Mouse (Mus musculus): ENCODE measurements around the gene E430018J23Rik.
"Not testable (repeated sequence)": the region's sequence is repeated elsewhere in the genome, so short reads cannot be mapped to it uniquely, and the experiment has no call there.

Gene E430018J23Rik

GRCm38 (mm10) chr7:127378310-127378921 lies 15.0 kb downstream of the E430018J23Rik start:
- DNase-seq (ENCODE audit: low read depth, low spot score): no peak

DNA sequence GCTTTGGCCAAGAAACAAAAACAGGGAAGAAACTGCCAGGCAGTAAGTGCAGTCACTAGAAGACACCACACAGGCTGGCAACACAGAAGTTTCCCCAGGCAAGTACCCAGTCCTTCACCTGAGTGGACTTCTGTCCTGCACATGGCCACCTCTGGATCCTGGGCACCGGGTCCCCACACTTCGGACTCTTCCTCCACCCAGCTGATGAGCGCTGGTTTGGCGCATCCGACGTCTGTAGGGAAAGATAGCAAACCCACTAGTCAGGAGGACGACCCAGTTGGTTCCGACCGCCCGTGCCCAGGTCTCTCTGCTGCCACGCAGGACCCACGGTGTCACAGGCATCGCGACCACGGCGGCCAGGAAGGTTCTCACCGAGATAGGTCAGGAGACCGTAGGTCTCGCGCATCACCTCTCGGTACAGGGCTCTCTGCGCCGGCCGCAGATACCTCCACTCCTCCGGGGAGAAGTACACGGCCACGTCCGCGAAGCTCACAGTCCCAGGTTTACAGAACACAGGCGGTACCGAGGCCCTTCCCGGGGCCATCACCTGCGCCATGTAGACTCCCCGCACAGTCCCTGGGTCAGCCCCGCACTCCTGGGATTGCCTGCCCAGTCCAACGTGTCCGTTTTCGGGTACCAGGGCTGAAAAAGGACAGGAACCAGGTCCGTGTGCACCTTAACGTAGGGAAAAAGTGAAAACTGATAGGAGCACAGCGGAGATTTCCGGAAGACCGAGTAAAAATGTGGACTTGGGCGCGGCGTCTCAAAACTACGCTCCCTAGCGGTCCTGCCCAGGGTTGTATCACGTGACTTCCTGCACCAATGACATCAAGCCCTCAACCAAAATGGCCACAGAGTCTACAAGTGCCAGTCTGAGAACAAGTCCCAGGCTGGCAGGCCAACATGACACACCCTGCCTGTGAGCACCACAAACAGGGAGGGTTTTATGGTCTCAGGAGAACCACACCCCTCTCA lies 17.9 kb downstream of the E430018J23Rik start, which contains the start of gene Zfp747:
Gene Zfp747 (minus strand): TSS at position 780 of the 975 bp plus-strand sequence.
- DNase-seq (ENCODE audit: low read depth, low spot score): peak; percentile 80

GRCm38 (mm10) chr7:127371870-127372269 lies 21.6 kb downstream of the E430018J23Rik start:
- not testable (repeated sequence) for DNase-seq (ENCODE audit: low read depth, low spot score)

- DNase-seq (ENCODE audit: low read depth, low spot score): no peak
Measured at GRCm38 (mm10) chr7:127371213-127371612, 22.2 kb downstream of the E430018J23Rik start.

- DNase-seq (ENCODE audit: low read depth, low spot score): no peak
Measured at GRCm38 (mm10) chr7:127366249-127366648, 27.2 kb downstream of the E430018J23Rik start.

DNA sequence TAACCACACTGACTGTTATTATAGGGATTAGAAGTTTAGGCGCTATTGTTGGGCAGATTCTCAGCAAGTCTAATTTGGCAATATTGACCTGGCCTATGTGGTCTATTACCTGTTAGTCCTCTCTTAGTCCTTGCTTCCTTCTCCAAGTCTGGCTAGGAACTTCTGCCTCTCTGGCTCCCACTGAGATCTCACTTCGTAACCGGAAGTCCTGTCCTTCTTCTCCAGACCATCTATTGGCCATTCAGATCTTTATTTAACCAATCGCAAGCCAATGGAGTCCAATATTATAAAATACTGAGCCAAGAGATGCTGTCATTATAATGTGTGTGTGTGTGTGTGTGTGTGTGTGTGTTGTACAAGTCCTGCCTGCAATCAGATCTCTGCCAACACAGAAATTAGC lies 29.3 kb downstream of the E430018J23Rik start:
- no peak for DNase-seq (ENCODE audit: low read depth, low spot score)

- no peak for DNase-seq (ENCODE audit: low read depth, low spot score)
Measured at GRCm38 (mm10) chr7:127363475-127363921, 29.9 kb downstream of the E430018J23Rik start.

- DNase-seq (ENCODE audit: low read depth, low spot score): not testable (repeated sequence)
Measured at GRCm38 (mm10) chr7:127362418-127362817, 31.0 kb downstream of the E430018J23Rik start.

- DNase-seq (ENCODE audit: low read depth, low spot score): no peak
Measured at GRCm38 (mm10) chr7:127361449-127361848, 32.0 kb downstream of the E430018J23Rik start.

GRCm38 (mm10) chr7:127360265-127360664 lies 33.2 kb downstream of the E430018J23Rik start:
- DNase-seq (ENCODE audit: low read depth, low spot score): no peak

DNA sequence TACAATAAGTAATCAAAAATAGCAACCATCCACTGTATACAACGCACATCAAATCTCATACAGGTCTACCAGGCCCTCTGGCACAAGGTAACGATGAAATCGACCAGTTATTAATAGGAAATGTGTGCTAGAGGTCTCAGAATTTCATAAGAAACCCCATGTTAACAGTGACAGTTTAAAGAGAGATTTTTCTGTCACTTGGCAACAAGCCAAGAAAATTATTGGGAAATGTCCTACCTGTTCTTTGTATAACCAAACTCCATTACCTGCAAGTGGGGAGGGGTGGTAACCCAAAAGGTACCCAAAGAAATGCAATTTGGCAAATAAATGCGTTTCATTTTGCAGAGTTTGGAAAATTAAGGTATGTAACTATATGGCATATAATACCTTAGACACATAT lies 35.0 kb downstream of the E430018J23Rik start:
- no peak for DNase-seq (ENCODE audit: low read depth, low spot score)

GRCm38 (mm10) chr7:127357871-127358270 lies 35.6 kb downstream of the E430018J23Rik start:
- no peak for DNase-seq (ENCODE audit: low read depth, low spot score)

- no peak for DNase-seq (ENCODE audit: low read depth, low spot score)
Measured at GRCm38 (mm10) chr7:127355796-127356195, 37.6 kb downstream of the E430018J23Rik start.

GRCm38 (mm10) chr7:127351230-127352004 lies 42.0 kb downstream of the E430018J23Rik start:
- DNase-seq (ENCODE audit: low read depth, low spot score): no peak

GRCm38 (mm10) chr7:127346676-127347075 lies 46.8 kb downstream of the E430018J23Rik start:
- no peak for DNase-seq (ENCODE audit: low read depth, low spot score)

DNA sequence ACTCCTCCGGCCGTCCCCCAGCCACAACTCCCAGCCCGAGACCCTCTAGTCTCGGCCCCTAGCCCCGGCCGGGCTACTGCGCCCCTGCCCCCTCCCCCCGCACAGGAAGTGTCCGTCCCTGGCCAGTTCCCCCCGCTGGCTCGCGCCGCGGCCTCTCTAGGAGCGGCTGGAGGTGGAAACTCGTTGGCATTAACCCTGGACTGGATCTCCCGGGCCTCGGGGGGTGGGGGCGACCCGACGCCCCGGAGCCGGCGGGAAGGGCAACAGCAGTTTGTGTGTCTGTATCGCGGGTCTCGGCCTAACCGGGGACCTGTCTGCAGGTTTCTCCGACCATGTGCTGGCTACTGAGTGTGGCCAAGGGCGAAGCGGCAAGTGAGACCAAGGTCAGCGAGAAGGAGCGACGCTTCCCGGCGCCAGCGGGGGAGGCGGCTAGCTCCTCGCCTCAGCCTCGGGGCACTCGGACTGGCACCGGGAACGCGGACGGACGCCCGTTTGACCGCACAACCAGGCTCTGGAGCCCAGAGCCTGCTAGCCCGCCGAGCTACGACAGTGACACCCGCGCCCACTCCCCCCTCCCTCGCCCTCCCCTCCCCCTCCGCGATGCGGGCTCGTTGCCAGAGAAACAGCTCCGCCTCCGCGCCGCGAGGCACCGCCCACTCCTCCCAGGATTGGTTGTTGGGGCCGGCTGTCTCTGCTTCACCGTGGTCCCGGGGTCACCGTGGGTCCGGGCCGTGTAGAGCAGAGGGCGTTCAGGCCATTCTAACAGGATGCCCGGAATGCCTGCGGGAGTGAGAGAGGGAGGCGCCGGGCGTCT lies 47.7 kb downstream of the E430018J23Rik start, which contains the start of gene Zfp768:
Gene Zfp768 (minus strand): TSS at position 78 of the 814 bp plus-strand sequence.
- peak; percentile 88 for DNase-seq (ENCODE audit: low read depth, low spot score)

DNA sequence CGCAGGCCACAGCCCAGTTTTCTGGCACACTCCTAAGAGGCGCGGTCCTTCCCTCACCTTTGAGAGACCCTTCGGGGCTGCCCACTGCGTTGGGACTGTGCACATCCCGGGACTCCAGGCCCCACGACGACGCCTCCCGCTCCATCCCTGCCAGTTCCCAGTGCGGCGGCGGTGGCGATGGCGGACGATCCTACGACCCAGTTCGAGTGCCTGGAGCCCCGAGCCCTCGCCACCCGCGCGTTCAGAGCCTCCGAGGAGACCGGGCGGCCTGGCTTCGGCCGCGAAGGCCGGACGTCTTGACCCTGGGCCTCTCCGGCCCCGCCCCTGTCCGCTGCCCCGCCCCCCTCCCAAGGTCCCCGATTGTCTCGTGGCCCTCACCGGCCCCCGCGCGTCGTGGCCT lies 48.3 kb downstream of the E430018J23Rik start:
- DNase-seq (ENCODE audit: low read depth, low spot score): no peak

- no peak for DNase-seq (ENCODE audit: low read depth, low spot score)
Measured at GRCm38 (mm10) chr7:127344371-127344770, 49.1 kb downstream of the E430018J23Rik start.

DNA sequence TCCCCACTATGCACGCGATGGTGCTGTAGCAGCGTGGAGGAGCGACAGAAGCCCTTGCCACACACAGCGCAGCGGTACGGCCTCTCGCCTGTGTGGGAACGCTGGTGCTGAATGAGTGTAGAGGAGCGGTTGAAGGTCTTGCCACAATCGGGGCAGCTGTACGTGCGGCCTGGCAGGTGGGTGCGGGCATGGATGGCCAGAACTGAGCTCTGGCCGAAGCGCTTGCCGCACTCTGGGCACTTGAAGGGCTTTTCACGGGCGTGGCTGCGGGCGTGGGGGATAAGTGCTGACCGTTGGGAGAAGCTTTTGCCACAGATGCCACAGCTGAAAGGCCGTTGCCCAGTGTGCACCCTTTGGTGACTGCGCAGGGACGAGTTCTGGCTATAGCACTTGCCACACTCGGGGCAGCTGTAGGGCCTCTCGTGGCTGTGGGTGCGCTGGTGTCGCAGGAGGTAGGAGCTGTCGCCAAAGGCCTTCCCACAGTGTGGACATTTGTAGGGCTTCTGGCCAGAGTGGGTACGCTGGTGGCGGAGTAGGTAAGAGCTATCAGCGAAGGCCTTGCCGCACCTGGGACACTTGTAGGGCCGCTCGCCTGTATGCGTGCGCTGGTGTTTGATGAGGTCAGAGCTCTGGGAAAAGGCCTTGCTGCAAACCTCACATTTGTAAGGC lies 49.9 kb downstream of the E430018J23Rik start:
- DNase-seq (ENCODE audit: low read depth, low spot score): no peak

- DNase-seq (ENCODE audit: low read depth, low spot score): no peak
Measured at GRCm38 (mm10) chr7:127342888-127343287, 50.5 kb downstream of the E430018J23Rik start.

Measured in retina, postnatal 7 days (tissue).